Mouse (Mus musculus) neural tube, embryonic 14.5 days (tissue): ENCODE measurements around the gene Xirp1. TPM values are rescaled to one million over a fixed set of nuclear protein-coding genes. Genes with fewer than 3 reads are reported as not detected.

Experiments
- ATAC-seq: fragments of 200-750 bp; cut with Nextera tagmentation; 2 replicates; pipeline ENCODE4 v1.8.0; 2017; ENCODE audit warnings: low read depth, mild to moderate bottlenecking, moderate TSS enrichment, moderate library complexity
- H3K27ac ChIP-seq: fragments of 300-500 bp; sonication (generic); 2 replicates; pipeline ENCODE4 v1.5.1; 2014; ENCODE audit warnings: low read depth, mild to moderate bottlenecking, control low read depth, low read length, moderate library complexity, mixed read lengths
- H3K27me3 ChIP-seq: fragments of 300-500 bp; sonication (generic); 2 replicates; pipeline ENCODE4 v1.6.1; 2014; ENCODE audit warnings: low read length; ENCODE audit not compliant: control insufficient read depth, insufficient read depth
- H3K36me3 ChIP-seq: fragments of 300-500 bp; sonication (generic); 2 replicates; pipeline ENCODE4 v1.6.1; 2014; ENCODE audit warnings: low read length, mixed read lengths; ENCODE audit not compliant: control insufficient read depth, insufficient read depth
- H3K4me1 ChIP-seq: fragments of 300-500 bp; sonication (generic); 2 replicates; pipeline ENCODE4 v1.6.1; 2014; ENCODE audit warnings: low read length; ENCODE audit not compliant: control insufficient read depth, insufficient read depth
- H3K4me2 ChIP-seq: fragments of 300-500 bp; sonication (generic); 2 replicates; pipeline ENCODE4 v1.6.1; 2014; ENCODE audit warnings: mild to moderate bottlenecking, low read depth, low read length, control low read depth
- H3K4me3 ChIP-seq: fragments of 300-500 bp; sonication (generic); 2 replicates; pipeline ENCODE4 v1.5.1; 2014; ENCODE audit warnings: low read depth, low read length, control low read depth, mixed read lengths
- H3K9ac ChIP-seq: fragments of 300-500 bp; sonication (generic); replicated peaks from 2 replicates; pipeline ENCODE4 v1.6.1; 2014; ENCODE audit warnings: low read depth, mild to moderate bottlenecking, control low read depth, low read length, mixed read lengths
- H3K9me3 ChIP-seq: fragments of 300-500 bp; sonication (generic); 2 replicates; pipeline ENCODE4 v1.6.1; 2016; ENCODE audit warnings: low read length; ENCODE audit not compliant: control insufficient read depth
- WGBS: fragments of 180-500 bp; shearing (Covaris S2); extraction: QIAGEN DNeasy Blood & Tissue Kit; methylation state at CpG from one replicate; pipeline ENCODE4 v1.1.7; 2014; 5-methylcytosine and 5-hydroxymethylcytosine counted together
- polyA plus RNA-seq: library from polyadenylated mRNA; unstranded; fragments of >200 nt; fragmentation: Nextera tagmentation; extraction: Ambion mirVana; gene quantifications from 2 replicates; pipeline ENCODE4 v1.2.1, GENCODE M21; 2014

Gene Xirp1
- polyA plus RNA-seq, 1 experiment from 2014 or later: 0.03 TPM

- Histone ChIP-seq H3K9me3 (no peaks in the 10 kb centered on the region), H3K9ac (peak within 1 kb of the TSS; percentile 54), H3K36me3 (no peaks in the 10 kb centered on the region), H3K27me3 (peaks cover 9% of the 10 kb centered on the region), H3K4me3 (peak within 1 kb of the TSS; percentile 50), H3K4me2 (peak within 1 kb of the TSS; percentile 89), H3K27ac (no peak within 1 kb of the TSS), H3K4me1 (peaks cover 24% of the 10 kb centered on the region)
- no peak for ATAC-seq
- WGBS: 7% methylated on average over 14 of the region's 14 CpGs
Observed at GRCm38 (mm10) chr9:119984536-119985011, 38.8 kb downstream of the Xirp1 start, which contains the start of gene Csrnp1. Csrnp1 (minus strand) TSS chr9:119984658.

- Histone ChIP-seq H3K9me3 (no peaks in the 10 kb centered on the region), H3K27me3 (peaks cover 9% of the 10 kb centered on the region), H3K4me3 (peak overlapping the region; percentile 50), H3K9ac (peak overlapping the region; percentile 54), H3K4me2 (peak overlapping the region; percentile 89), H3K27ac (no peak overlapping the region), H3K4me1 (peaks cover 24% of the 10 kb centered on the region), H3K36me3 (no peaks in the 10 kb centered on the region)
- 1% methylated on average over 41 of the region's 79 CpGs for WGBS
- peak; percentile 73 for ATAC-seq
Observed at GRCm38 (mm10) chr9:119983585-119984535, 39.5 kb downstream of the Xirp1 start.

- Histone ChIP-seq H3K27ac (no peak overlapping the region), H3K9ac (peak overlapping the region; percentile 54), H3K4me3 (peak overlapping the region; percentile 50), H3K36me3 (no peaks in the 10 kb centered on the region), H3K4me1 (peaks cover 24% of the 10 kb centered on the region), H3K9me3 (no peaks in the 10 kb centered on the region), H3K27me3 (peaks cover 9% of the 10 kb centered on the region), H3K4me2 (peak overlapping the region; percentile 89)
- 0 out of 2 replicates have a peak, but pooled peaks have one; percentile 1 for ATAC-seq
- WGBS: 1% methylated on average over 45 of the region's 48 CpGs
Observed at GRCm38 (mm10) chr9:119982956-119983551, 40.3 kb downstream of the Xirp1 start.

GRCm38 (mm10) chr9:119982241-119982811 lies 41.1 kb downstream of the Xirp1 start:
- ATAC-seq: peak; percentile 38; the same call in 1 of the 2 replicates
- Histone ChIP-seq H3K4me1 (peaks cover 24% of the 10 kb centered on the region), H3K27me3 (peaks cover 9% of the 10 kb centered on the region), H3K9me3 (no peaks in the 10 kb centered on the region), H3K36me3 (no peaks in the 10 kb centered on the region), H3K27ac (no peak overlapping the region), H3K4me2 (peak overlapping the region; percentile 89; the same call in 1 of the 2 replicates), H3K9ac (no peak overlapping the region; the same call in 1 of the 2 replicates), H3K4me3 (peak overlapping the region; percentile 50)
- 4% methylated on average over 11 of the region's 11 CpGs for WGBS

- H3K9me3 ChIP-seq: no peaks in the 10 kb centered on the region
- 0 out of 2 replicates have a peak, but pooled peaks have one; percentile 5 for ATAC-seq
- peaks cover 9% of the 10 kb centered on the region for H3K27me3 ChIP-seq
- peak overlapping the region; percentile 35 for H3K4me2 ChIP-seq
- peak overlapping the region; percentile 66; the same call in 1 of the 2 replicates for H3K27ac ChIP-seq
- 5% methylated on average over 16 of the region's 16 CpGs for WGBS
- no peaks in the 10 kb centered on the region for H3K36me3 ChIP-seq
- H3K4me1 ChIP-seq: peaks cover 24% of the 10 kb centered on the region
- H3K4me3 ChIP-seq: no peak overlapping the region
- no peak overlapping the region for H3K9ac ChIP-seq
Observed at GRCm38 (mm10) chr9:119981183-119982179, 41.9 kb downstream of the Xirp1 start.

- Histone ChIP-seq H3K36me3 (no peaks in the 10 kb centered on the region), H3K27me3 (peaks cover 9% of the 10 kb centered on the region), H3K27ac (no peak overlapping the region), H3K9ac (no peak overlapping the region), H3K9me3 (no peaks in the 10 kb centered on the region), H3K4me1 (peaks cover 24% of the 10 kb centered on the region), H3K4me2 (no peak overlapping the region; the same call in 1 of the 2 replicates), H3K4me3 (no peak overlapping the region)
- no peak for ATAC-seq
- WGBS: 5% methylated on average over 4 of the region's 4 CpGs
Observed at GRCm38 (mm10) chr9:119980770-119981182, 42.6 kb downstream of the Xirp1 start.

- Histone ChIP-seq H3K4me1 (peaks cover 24% of the 10 kb centered on the region), H3K9me3 (no peaks in the 10 kb centered on the region), H3K4me3 (no peak overlapping the region), H3K27me3 (peaks cover 9% of the 10 kb centered on the region), H3K36me3 (no peaks in the 10 kb centered on the region), H3K9ac (no peak overlapping the region), H3K4me2 (no peak overlapping the region), H3K27ac (no peak overlapping the region)
- ATAC-seq: no peak
- 65% methylated on average over 2 of the region's 2 CpGs for WGBS
Observed at GRCm38 (mm10) chr9:119979749-119980148, 43.6 kb downstream of the Xirp1 start.
